Comparison of ENCODE assay signal across 9 mouse cellular contexts in genomic region chr8:11506802-11507201, GRCm38 (mm10). TPM values are rescaled to one million over a fixed set of nuclear protein-coding genes. Genes with fewer than 3 reads are reported as not detected.
DNase-seq lines count a peak whose midpoint lies in the region; ATAC-seq and TF ChIP-seq lines count a peak whose summit lies in the region.
"Had no signal": no experiment of that assay in that cellular context is flagged by ENCODE, and none has a peak within 500 bp of the region (broad histone marks: within the 10 kb centered on the region; RNA-seq: fewer than 3 reads in every experiment).

No protein-coding gene starts in this region.

- DNase-seq in adrenal gland, postnatal 14 days: peak; percentile 81
- DNase-seq in adrenal gland, adult 2 months: no peak
- DNase-seq in left cerebral cortex, adult 2 months (ENCODE audit: extremely low spot score in 1 of 2, low spot score in 2 of 2): no peak
- DNase-seq in left cerebral cortex, adult 9 months (ENCODE audit: low spot score in 2 of 2): no peak
- peak; percentile 64 for DNase-seq in brain, embryonic 14.5 days (ENCODE audit: low read depth)
- DNase-seq in hindbrain, postnatal 0 days (ENCODE audit: low spot score): peak; percentile 49
- peak; percentile 60 for DNase-seq in lung, adult 2 months
- DNase-seq in spleen, postnatal 4 days (ENCODE audit: low spot score in 2 of 2): peak; percentile 64 to 83

- ATAC-seq in hindbrain, postnatal 0 days: no peak

- H3K4me1 ChIP-seq in hindbrain, postnatal 0 days (ENCODE audit: insufficient read depth, low read length): no peaks in the 10 kb centered on the region
- H3K4me1 ChIP-seq in lung, adult 2 months (ENCODE audit: control insufficient read depth, insufficient read depth, low read length): no peaks in the 10 kb centered on the region; the same call in 1 of the 2 replicates

- intact Hi-C loops in left cerebral cortex, adult 2 months (cut with DNase I): no loop called here

- no peak overlapping the region for H3K27ac ChIP-seq in left cerebral cortex, adult 2 months
- no peak overlapping the region for H3K27ac ChIP-seq in hindbrain, postnatal 0 days
- H3K27ac ChIP-seq: heart, embryonic 15.5 days had no signal

- H3K9ac ChIP-seq in hindbrain, postnatal 0 days (replicated peaks; ENCODE audit: low read length): no peak overlapping the region
- H3K9ac ChIP-seq: heart, embryonic 15.5 days had no signal

- no peak for TF ChIP-seq POLR2A in brain, embryonic 14.5 days (IDR thresholded peaks at IDR 0.05; ENCODE audit: borderline replicate concordance, extremely low read depth, insufficient read depth, insufficient read length, poor library complexity, severe bottlenecking)
- no peak for TF ChIP-seq POLR2A in lung, adult 2 months (IDR thresholded peaks at IDR 0.05; ENCODE audit: borderline replicate concordance, extremely low read depth, low read depth, low read length)

- no peak overlapping the region for H3K4me3 ChIP-seq in left cerebral cortex, adult 2 months
- no peak overlapping the region for H3K4me3 ChIP-seq in hindbrain, postnatal 0 days (ENCODE audit: low read length)
- H3K4me3 ChIP-seq in lung, adult 2 months (replicated peaks; ENCODE audit: extremely low read depth, low read depth, low read length): no peak overlapping the region
- H3K4me3 ChIP-seq: heart, embryonic 15.5 days had no signal

- 69% methylated on average over 6 of the region's 6 CpGs for WGBS in hindbrain, postnatal 0 days
- WGBS in lung, adult 2 months: 65% methylated on average over 6 of the region's 6 CpGs

- no peaks in the 10 kb centered on the region for H3K9me3 ChIP-seq in hindbrain, postnatal 0 days (ENCODE audit: low read length)
- H3K9me3 ChIP-seq: heart, embryonic 15.5 days had no signal

- peak; percentile 49 for TF ChIP-seq CTCF in left cerebral cortex, adult 2 months (IDR thresholded peaks at IDR 0.05)
- peak; percentile 67 for TF ChIP-seq CTCF in brain, embryonic 14.5 days (IDR thresholded peaks at IDR 0.05; ENCODE audit: borderline replicate concordance, extremely low read depth, insufficient read depth, insufficient read length)
- TF ChIP-seq CTCF in hindbrain, postnatal 0 days (IDR thresholded peaks at IDR 0.05; ENCODE audit: low read depth): peak; percentile 71
- TF ChIP-seq CTCF in lung, adult 2 months (IDR thresholded peaks at IDR 0.05; ENCODE audit: insufficient read depth, low read length): peak; percentile 75

- H3K4me2 ChIP-seq in hindbrain, postnatal 0 days (ENCODE audit: low read depth, low read length): no peak overlapping the region
- H3K4me2 ChIP-seq: heart, embryonic 15.5 days had no signal

- H3K36me3 ChIP-seq in hindbrain, postnatal 0 days (ENCODE audit: insufficient read depth, low read length): peaks cover 79% of the 10 kb centered on the region

- no peaks in the 10 kb centered on the region for H3K27me3 ChIP-seq in hindbrain, postnatal 0 days (ENCODE audit: insufficient read depth, low read length)
- H3K27me3 ChIP-seq: heart, embryonic 15.5 days had no signal

RNA-seq across cellular contexts. Expression of gene Naxd, which starts 9.5 kb away (rescaled TPM):
- total RNA-seq in adrenal gland, postnatal 14 days (2021): 61.8 and 67.6 TPM in 2 replicates
- total RNA-seq in adrenal gland, adult 2 months (2021): 10 to 100 TPM; 67.2 to 75.3 TPM
- 103 and 114 TPM in 2 replicates for polyA plus RNA-seq in adrenal gland, adult 2 months (2012; rRNA removed)
- total RNA-seq in left cerebral cortex, adult 2 months (2021): 10 to 100 TPM; 52.8 to 54.6 TPM
- 126 and 165 TPM in 2 replicates for polyA plus RNA-seq in brain, embryonic 14.5 days (2012; rRNA removed)
- total RNA-seq in hindbrain, postnatal 0 days (2014; rRNA removed): 86.9 and 115 TPM in 2 replicates
- polyA plus RNA-seq in hindbrain, postnatal 0 days (2015; fragmentation: Nextera tagmentation; extraction: Ambion mirVana): 125 and 129 TPM in 2 replicates
- 142 and 150 TPM in 2 replicates for polyA plus RNA-seq in lung, adult 2 months (2012; rRNA removed)

RNA-seq across cellular contexts. Expression of gene Rab20, which starts 28.3 kb away (rescaled TPM):
- 6.3 and 6.9 TPM in 2 replicates for total RNA-seq in adrenal gland, postnatal 14 days (2021)
- total RNA-seq in adrenal gland, adult 2 months (2021): 1 to 10 TPM; 7.9 to 9.6 TPM
- 16.6 and 19.6 TPM in 2 replicates for polyA plus RNA-seq in adrenal gland, adult 2 months (2012; rRNA removed)
- under 1 TPM in 1 of 2 experiments, not detected in 1; 0.25 TPM for total RNA-seq in left cerebral cortex, adult 2 months (2021)
- 0.55 and 0.85 TPM in 2 replicates for polyA plus RNA-seq in brain, embryonic 14.5 days (2012; rRNA removed)
- total RNA-seq in hindbrain, postnatal 0 days (2014; rRNA removed): 0.58 and 4.7 TPM in 2 replicates
- polyA plus RNA-seq in hindbrain, postnatal 0 days (2015; fragmentation: Nextera tagmentation; extraction: Ambion mirVana): 2.2 and 3.1 TPM in 2 replicates
- polyA plus RNA-seq in lung, adult 2 months (2012; rRNA removed): 17.3 and 19.5 TPM in 2 replicates

RNA-seq across cellular contexts. Expression of gene Cars2, which starts 43.8 kb away (rescaled TPM):
- total RNA-seq in adrenal gland, postnatal 14 days (2021): 33.1 and 37.4 TPM in 2 replicates
- 10 to 100 TPM; 48.0 to 58.2 TPM for total RNA-seq in adrenal gland, adult 2 months (2021)
- 82.1 and 91.7 TPM in 2 replicates for polyA plus RNA-seq in adrenal gland, adult 2 months (2012; rRNA removed)
- total RNA-seq in left cerebral cortex, adult 2 months (2021): 10 to 100 TPM; 20.5 to 22.4 TPM
- 44.1 and 54.9 TPM in 2 replicates for polyA plus RNA-seq in brain, embryonic 14.5 days (2012; rRNA removed)
- total RNA-seq in hindbrain, postnatal 0 days (2014; rRNA removed): 42.6 and 58.0 TPM in 2 replicates
- 19.3 and 20.7 TPM in 2 replicates for polyA plus RNA-seq in hindbrain, postnatal 0 days (2015; fragmentation: Nextera tagmentation; extraction: Ambion mirVana)
- 38.8 and 48.4 TPM in 2 replicates for polyA plus RNA-seq in lung, adult 2 months (2012; rRNA removed)

RNA-seq across cellular contexts. Expression of gene Ing1, which starts 48.6 kb away (rescaled TPM):
- total RNA-seq in adrenal gland, postnatal 14 days (2021): 45.4 and 50.2 TPM in 2 replicates
- 10 to 100 TPM; 36.2 to 40.3 TPM for total RNA-seq in adrenal gland, adult 2 months (2021)
- 8.8 and 9.8 TPM in 2 replicates for polyA plus RNA-seq in adrenal gland, adult 2 months (2012; rRNA removed)
- total RNA-seq in left cerebral cortex, adult 2 months (2021): 10 to 100 TPM; 51.5 to 66.0 TPM
- polyA plus RNA-seq in brain, embryonic 14.5 days (2012; rRNA removed): 57.3 and 69.9 TPM in 2 replicates
- 12.5 and 19.0 TPM in 2 replicates for total RNA-seq in hindbrain, postnatal 0 days (2014; rRNA removed)
- polyA plus RNA-seq in hindbrain, postnatal 0 days (2015; fragmentation: Nextera tagmentation; extraction: Ambion mirVana): 36.7 and 38.3 TPM in 2 replicates
- 18.5 and 21.5 TPM in 2 replicates for polyA plus RNA-seq in lung, adult 2 months (2012; rRNA removed)

Comparison
In these comparisons a context has a peak if more than half of its experiments do, and no peak if none do; other contexts are left out.
1. DNase-seq: peak in adrenal gland, postnatal 14 days (single experiment), brain, embryonic 14.5 days (single experiment), hindbrain, postnatal 0 days (single experiment), lung, adult 2 months (single experiment) and spleen, postnatal 4 days (2 of 2); none in adrenal gland, adult 2 months (single experiment), left cerebral cortex, adult 2 months (0 of 2) and left cerebral cortex, adult 9 months (0 of 2).
2. Peak in every context shown above with its lines, with median percentiles within 50 percentile points of each other: CTCF ChIP-seq.